Mouse (Mus musculus) spleen, adult 18-20 months (tissue): ENCODE measurements around the gene Dnm2.
A peak's percentile ranks its signal among the peaks of the same experiment; 100 is the strongest.

ENCODE experiments used
- DNase-seq, 2 experiments: peaks; one replicate each; pipeline ENCODE4 v3.0.0; 2022; ENCODE audit warnings: mixed read lengths in 2 of 2

The Dnm2 gene

DNA sequence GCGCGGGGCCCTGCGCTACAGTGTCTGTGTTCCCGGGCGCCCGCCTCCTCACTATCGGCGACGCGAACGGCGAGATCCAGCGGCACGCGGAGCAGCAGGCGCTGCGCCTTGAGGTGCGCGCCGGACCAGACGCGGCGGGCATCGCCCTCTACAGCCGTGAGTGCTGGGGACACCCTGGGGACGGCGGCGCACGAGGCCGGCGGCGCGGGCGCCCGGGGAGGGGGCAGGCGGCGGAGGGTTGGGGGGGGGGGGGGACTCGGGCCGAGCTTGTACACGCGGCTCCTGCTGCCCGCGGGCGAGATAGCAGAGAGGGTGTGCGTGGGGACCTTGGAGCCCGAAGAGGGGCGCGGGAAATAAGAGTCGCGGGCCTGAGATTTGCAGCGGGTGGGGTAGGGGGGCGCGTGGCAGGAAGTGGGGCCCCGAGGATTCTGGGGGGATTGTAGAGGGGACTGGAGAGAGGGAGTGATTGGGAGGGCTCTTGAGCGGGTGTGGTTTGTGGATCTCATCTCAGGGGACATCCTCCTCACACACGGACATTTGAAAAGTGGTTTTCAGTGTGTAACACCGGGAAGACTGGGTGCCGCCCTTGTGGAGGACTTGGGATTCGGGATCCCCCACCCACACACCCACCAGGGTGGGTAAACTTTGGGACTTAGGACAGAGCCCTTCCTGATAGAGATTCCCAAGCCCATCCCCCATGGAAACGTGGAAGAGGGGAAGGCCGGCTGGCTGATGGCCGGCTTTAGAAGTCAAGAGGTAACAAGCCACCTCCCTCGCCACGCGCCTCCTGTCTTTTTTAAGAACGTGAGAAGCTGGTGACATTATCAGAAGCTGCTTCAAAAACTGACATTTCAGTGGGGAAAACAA, 122.6 kb downstream of the Dnm2 start:
- peak in 1 of 2 experiments; percentile 33 for DNase-seq

DNA sequence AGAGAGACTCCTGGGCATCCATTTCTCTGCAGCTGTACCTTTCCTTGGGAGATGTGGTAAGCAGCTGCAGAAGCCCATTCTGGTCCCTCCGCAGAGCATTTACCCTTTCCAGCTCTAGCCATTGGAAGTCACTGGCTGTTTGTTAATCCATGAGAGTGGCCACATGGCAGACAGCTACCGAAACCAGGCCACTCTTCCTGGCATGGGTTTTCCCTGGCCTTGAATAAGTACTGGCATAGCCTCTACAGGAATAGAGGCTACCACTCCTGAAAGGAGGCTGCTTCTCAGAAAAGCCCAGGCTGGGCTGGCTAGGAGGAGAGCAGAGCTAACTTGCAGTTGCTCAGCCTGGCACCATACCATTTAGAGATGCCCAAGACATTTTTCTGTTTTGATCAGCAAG, 126.3 kb downstream of the Dnm2 start:
- no peak for DNase-seq

DNA sequence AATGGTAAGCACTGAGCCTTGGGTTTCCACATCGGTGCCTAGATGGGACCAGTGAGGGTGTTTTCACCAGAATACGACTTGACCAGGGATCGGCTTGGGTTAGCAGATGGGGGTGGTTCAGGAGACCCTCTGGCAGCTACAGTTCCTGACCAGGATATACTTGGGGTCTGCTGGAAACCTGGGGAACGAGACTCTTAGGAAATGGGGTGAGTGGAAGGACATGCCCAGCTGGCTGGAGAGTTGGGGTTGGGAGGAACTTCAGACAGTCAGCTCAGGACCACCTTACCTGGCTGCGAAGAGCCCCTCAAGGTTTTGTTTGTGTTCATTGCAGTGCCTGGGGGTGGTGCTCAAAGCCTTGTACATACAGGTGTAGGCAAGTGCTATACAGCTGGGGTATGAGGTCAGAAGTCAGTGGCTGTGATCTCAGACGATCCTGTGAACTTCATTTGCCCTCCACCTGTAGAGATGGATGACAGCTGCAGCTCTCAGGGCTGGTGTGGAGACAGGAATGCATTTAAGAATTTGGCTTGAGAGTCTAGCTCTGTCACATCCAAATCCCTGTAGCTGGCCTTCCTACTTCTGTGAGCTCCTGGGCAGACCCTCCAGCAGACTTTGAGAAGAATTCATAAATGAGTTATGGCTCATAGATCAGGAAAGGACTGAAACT, 129.0 kb downstream of the Dnm2 start:
- DNase-seq: no peak

DNA sequence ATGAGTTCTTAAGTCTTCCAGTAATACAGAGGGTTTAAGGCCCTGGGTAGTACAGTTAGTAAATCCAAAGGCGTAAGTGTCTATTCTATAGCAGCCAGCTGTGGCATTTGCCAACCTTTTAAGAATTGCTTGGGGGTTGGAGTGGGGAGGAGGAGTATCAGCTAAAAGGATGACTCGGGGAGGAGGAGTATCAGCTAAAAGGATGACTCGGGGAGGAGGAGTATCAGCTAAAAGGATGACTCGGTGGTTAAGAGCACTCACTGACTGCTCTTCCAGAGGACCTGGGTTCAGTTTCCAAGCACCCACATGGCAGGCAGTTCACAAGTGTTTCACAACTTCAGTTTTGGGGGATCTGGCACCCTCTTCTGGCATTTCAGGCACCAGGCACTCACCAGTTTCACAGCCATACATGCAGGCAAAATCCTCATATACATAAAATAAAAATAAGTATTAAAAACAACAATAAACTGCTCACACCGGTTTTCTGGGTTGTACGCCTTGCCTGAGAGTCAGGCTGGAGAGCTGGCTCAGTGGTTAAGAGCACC, 130.6 kb downstream of the Dnm2 start:
- DNase-seq: no peak

DNA sequence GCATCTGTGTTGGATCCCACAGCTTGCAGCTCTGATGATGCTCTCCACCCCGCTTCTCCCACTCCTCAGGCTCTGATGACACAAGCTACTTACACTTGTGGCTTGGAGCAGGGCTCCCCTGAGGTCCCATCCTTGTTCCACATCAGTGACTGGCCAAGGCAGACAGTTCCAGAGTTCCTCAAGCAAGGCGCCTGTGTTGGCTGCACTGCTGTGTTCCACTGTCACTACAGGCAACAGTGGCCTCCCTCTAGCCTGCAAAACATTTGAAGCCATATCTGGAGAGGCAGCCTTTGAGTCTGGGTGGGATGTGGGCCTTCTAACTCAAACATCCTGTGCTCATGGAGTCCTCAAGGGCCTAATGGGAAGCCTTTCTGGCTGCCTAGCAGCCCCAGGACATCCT, 132.3 kb downstream of the Dnm2 start:
- no peak for DNase-seq
